Mouse (Mus musculus) left cerebral cortex, adult 9 months (tissue): ENCODE data around the gene 1700020A23Rik.

Experiments used
- DNase-seq, 2 experiments: peaks; one replicate each; pipeline ENCODE4 v3.0.0; 2022; ENCODE audit warnings: low spot score in 2 of 2

1700020A23Rik gene

GRCm38 (mm10) chr2:130411558-130412495 is 6.8 kb downstream of the 1700020A23Rik start:
- peak in 1 of 2 experiments; percentile 86 for DNase-seq

GRCm38 (mm10) chr2:130412775-130413174 is 7.7 kb downstream of the 1700020A23Rik start:
- DNase-seq, result no peak

- DNase-seq, result no peak
These were observed 9.2 kb downstream of the 1700020A23Rik start for GRCm38 (mm10) chr2:130414094-130414856.

- no peak for DNase-seq
These were observed 16.9 kb downstream of the 1700020A23Rik start for GRCm38 (mm10) chr2:130421781-130422620.

GRCm38 (mm10) chr2:130423397-130424125 is 18.5 kb downstream of the 1700020A23Rik start:
- DNase-seq, result peak in 1 of 2 experiments; percentile 77

GRCm38 (mm10) chr2:130424126-130424853 is 19.2 kb downstream of the 1700020A23Rik start, which contains the start of the genes Vps16 and Pced1a:
Vps16 (plus strand) TSS chr2:130424339.
Pced1a (minus strand) TSS chr2:130424701.
- DNase-seq, result peak; percentile 75 to 92

- peak in 1 of 2 experiments; percentile 25 for DNase-seq
These were observed 20.1 kb downstream of the 1700020A23Rik start for GRCm38 (mm10) chr2:130425112-130425511.

GRCm38 (mm10) chr2:130429851-130430250 is 24.8 kb downstream of the 1700020A23Rik start:
- DNase-seq, result no peak

GRCm38 (mm10) chr2:130430484-130430883 is 25.4 kb downstream of the 1700020A23Rik start:
- DNase-seq, result no peak

- no peak for DNase-seq
These were observed 27.1 kb downstream of the 1700020A23Rik start for GRCm38 (mm10) chr2:130432157-130432556.

GRCm38 (mm10) chr2:130433152-130433551 is 28.1 kb downstream of the 1700020A23Rik start:
- peak in 1 of 2 experiments; percentile 65 for DNase-seq

- DNase-seq, result no peak
These were observed 31.7 kb downstream of the 1700020A23Rik start for GRCm38 (mm10) chr2:130436769-130437168.

GRCm38 (mm10) chr2:130438861-130439260 is 33.8 kb downstream of the 1700020A23Rik start:
- no peak for DNase-seq

GRCm38 (mm10) chr2:130439840-130440480 is 34.9 kb downstream of the 1700020A23Rik start:
- no peak for DNase-seq

GRCm38 (mm10) chr2:130442162-130442561 is 37.1 kb downstream of the 1700020A23Rik start:
- DNase-seq, result no peak

- DNase-seq, result no peak
These were observed 43.4 kb downstream of the 1700020A23Rik start for GRCm38 (mm10) chr2:130448449-130448848.

GRCm38 (mm10) chr2:130449021-130449793 is 44.1 kb downstream of the 1700020A23Rik start:
- no peak for DNase-seq

- peak; percentile 69 to 88 for DNase-seq
These were observed 44.9 kb downstream of the 1700020A23Rik start, which contains the start of gene Ptpra for GRCm38 (mm10) chr2:130449794-130450433. Ptpra (plus strand) TSS chr2:130450278.
